Mouse (Mus musculus) heart, adult 2 months (tissue): ENCODE data around the gene A930004D18Rik.
A peak's percentile ranks its signal among the peaks of the same experiment; 100 is the strongest.

Experiments
- CTCF ChIP-seq: fragments of 200-600 bp; IDR thresholded peaks from 2 replicates; pipeline ENCODE4 v1.8.1; 2022; ENCODE audit warnings: antibody characterized with exemption, mild to moderate bottlenecking, moderate library complexity
- EP300 ChIP-seq: fragments of 200-500 bp; IDR thresholded peaks from 2 replicates; pipeline ENCODE4 v1.6.1; 2011; ENCODE audit warnings: low read depth, low read length, control low read depth; ENCODE audit not compliant: insufficient read depth
- POLR2A ChIP-seq: fragments of 200-500 bp; IDR thresholded peaks from 2 replicates; pipeline ENCODE4 v1.6.1; 2011; ENCODE audit warnings: mild to moderate bottlenecking, low read depth, low read length, control low read depth; ENCODE audit not compliant: insufficient read depth

DNA sequence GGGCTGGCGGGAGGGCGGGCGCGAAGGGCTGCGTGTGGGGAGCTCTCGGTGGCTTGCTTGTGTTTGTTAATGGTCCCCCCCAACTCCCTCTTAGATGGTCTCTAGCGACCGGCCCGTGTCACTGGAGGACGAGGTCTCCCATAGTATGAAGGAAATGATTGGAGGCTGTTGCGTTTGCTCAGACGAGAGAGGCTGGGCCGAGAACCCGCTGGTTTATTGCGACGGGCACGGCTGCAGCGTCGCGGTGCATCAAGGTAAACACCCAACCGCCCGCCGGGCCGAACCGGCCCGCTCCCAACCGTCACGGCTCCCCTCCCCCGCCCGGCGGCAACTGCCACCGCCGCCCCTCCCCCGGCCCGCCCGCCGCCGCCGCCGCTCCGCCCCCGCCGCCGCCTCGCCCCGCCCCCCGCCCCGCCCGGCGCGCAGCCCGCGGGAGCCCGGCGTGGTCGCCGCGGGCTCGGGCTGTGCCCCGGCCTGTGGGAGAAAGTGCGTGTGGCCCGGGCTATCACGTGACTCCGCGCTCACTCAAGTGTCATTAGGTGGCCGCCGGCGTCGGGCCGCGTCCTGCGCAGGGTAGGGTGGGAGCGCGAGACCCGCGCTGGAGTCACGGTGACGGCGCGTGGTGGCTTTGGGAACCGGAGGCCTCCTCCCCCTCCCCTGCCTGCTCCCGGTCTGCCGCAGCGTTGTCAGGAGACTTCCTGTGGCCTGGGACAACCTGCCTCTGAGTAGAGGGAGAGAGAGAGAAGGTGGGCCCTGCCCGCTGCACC lies 27.6 kb upstream of the A930004D18Rik start:
- TF ChIP-seq CTCF, result no peak
- TF ChIP-seq POLR2A, result peak; percentile 65
- TF ChIP-seq EP300, result no peak
